Mouse (Mus musculus) intestine, embryonic 15.5 days (tissue): ENCODE measurements around the gene Coro1a. TPM values are rescaled to one million over a fixed set of nuclear protein-coding genes. Genes with fewer than 3 reads are reported as not detected.
A peak's percentile ranks its signal among the peaks of the same experiment; 100 is the strongest.

Experiments
- ATAC-seq: fragments of 200-750 bp; cut with Nextera tagmentation; 2 replicates; pipeline ENCODE4 v1.8.0; 2017; ENCODE audit warnings: moderate TSS enrichment, moderate library complexity
- H3K27ac ChIP-seq: fragments of 300-500 bp; sonication (generic); 2 replicates; pipeline ENCODE4 v1.5.1; 2015; ENCODE audit warnings: mild to moderate bottlenecking, inconsistent platforms
- H3K27me3 ChIP-seq: fragments of 300-500 bp; sonication (generic); replicated peaks from 2 replicates; pipeline ENCODE4 v1.6.1; 2015; ENCODE audit warnings: inconsistent platforms
- H3K36me3 ChIP-seq: fragments of 300-500 bp; sonication (generic); 2 replicates; pipeline ENCODE4 v1.6.1; 2015; ENCODE audit warnings: inconsistent platforms
- H3K4me1 ChIP-seq: fragments of 300-500 bp; sonication (generic); replicated peaks from 2 replicates; pipeline ENCODE4 v1.6.1; 2015; ENCODE audit warnings: inconsistent platforms
- H3K4me2 ChIP-seq: fragments of 300-500 bp; sonication (generic); replicated peaks from 2 replicates; pipeline ENCODE4 v1.6.1; 2015; ENCODE audit warnings: mild to moderate bottlenecking, inconsistent platforms
- H3K4me3 ChIP-seq: fragments of 300-500 bp; sonication (generic); replicated peaks from 2 replicates; pipeline ENCODE4 v1.5.1; 2015; ENCODE audit warnings: inconsistent platforms
- H3K9ac ChIP-seq: fragments of 300-500 bp; sonication (generic); 2 replicates; pipeline ENCODE4 v1.6.1; 2015; ENCODE audit warnings: inconsistent platforms
- H3K9me3 ChIP-seq: fragments of 300-500 bp; sonication (generic); 2 replicates; pipeline ENCODE4 v1.6.1; 2016; ENCODE audit warnings: inconsistent platforms
- WGBS: fragments of 180-500 bp; shearing (Covaris S2); methylation state at CpG from one replicate; pipeline ENCODE4 v1.1.7; 2015; 5-methylcytosine and 5-hydroxymethylcytosine counted together
- polyA plus RNA-seq: library from polyadenylated mRNA; unstranded; fragments of >200 nt; fragmentation: Nextera tagmentation; extraction: Ambion mirVana; gene quantifications from 2 replicates; pipeline ENCODE4 v1.2.1, GENCODE M21; 2015

The Coro1a gene
- polyA plus RNA-seq, 1 experiment from 2014 or later: 36.9 TPM

- H3K27ac ChIP-seq: peak within 1 kb of the TSS; percentile 30; the same call in 1 of the 2 replicates
- H3K27me3 ChIP-seq: no peaks in the 10 kb centered on the region
- H3K9me3 ChIP-seq: no peaks in the 10 kb centered on the region
- H3K9ac ChIP-seq: no peak within 1 kb of the TSS
- WGBS: 68% methylated on average over 1 of the region's 1 CpGs
- no peak within 1 kb of the TSS for H3K4me3 ChIP-seq
- peaks cover 12% of the 10 kb centered on the region for H3K36me3 ChIP-seq
- no peaks in the 10 kb centered on the region for H3K4me1 ChIP-seq
- ATAC-seq: no peak
- H3K4me2 ChIP-seq: no peak within 1 kb of the TSS
Measured at GRCm38 (mm10) chr7:126676207-126676606, 31.4 kb downstream of the Coro1a start, which contains the start of gene Sult1a1. Sult1a1 (minus strand) TSS chr7:126676432.

DNA sequence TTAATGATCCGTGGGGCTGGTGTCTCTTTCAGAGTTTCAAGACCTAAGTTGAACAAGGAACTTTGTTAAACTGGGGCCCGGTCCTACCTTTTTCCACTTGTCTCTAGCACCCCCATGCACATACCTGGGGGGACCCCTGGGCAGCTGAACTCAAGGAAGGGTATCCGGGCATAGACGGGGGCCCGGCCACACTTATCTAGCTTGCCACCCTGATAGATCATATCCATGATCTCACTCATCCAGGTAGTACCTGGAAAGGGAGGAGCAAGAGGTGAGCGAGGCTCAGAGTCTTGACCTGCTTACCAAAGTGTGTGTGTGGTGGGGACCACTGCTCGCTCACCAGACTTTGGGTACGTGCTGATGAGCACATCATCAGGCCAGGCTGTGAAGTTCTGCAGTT lies 32.5 kb downstream of the Coro1a start:
- H3K4me2 ChIP-seq: no peak overlapping the region
- peaks cover 14% of the 10 kb centered on the region for H3K36me3 ChIP-seq
- no peak overlapping the region for H3K27ac ChIP-seq
- no peak overlapping the region for H3K4me3 ChIP-seq
- no peaks in the 10 kb centered on the region for H3K27me3 ChIP-seq
- no peaks in the 10 kb centered on the region for H3K4me1 ChIP-seq
- H3K9ac ChIP-seq: no peak overlapping the region
- no peak for ATAC-seq
- no peaks in the 10 kb centered on the region for H3K9me3 ChIP-seq
- WGBS: 93% methylated on average over 8 of the region's 8 CpGs

GRCm38 (mm10) chr7:126672111-126672510 lies 35.5 kb downstream of the Coro1a start:
- Histone ChIP-seq H3K4me1 (0 out of 2 replicates have a peak, but pooled peaks cover 5% of the 10 kb centered on the region), H3K27me3 (no peaks in the 10 kb centered on the region), H3K36me3 (peaks cover 11% of the 10 kb centered on the region), H3K9ac (no peak overlapping the region), H3K27ac (no peak overlapping the region), H3K4me2 (no peak overlapping the region), H3K9me3 (no peaks in the 10 kb centered on the region), H3K4me3 (no peak overlapping the region)
- ATAC-seq: no peak
- WGBS: 94% methylated on average over 9 of the region's 9 CpGs

- 87% methylated on average over 3 of the region's 3 CpGs for WGBS
- no peak overlapping the region for H3K27ac ChIP-seq
- no peak overlapping the region for H3K9ac ChIP-seq
- no peak overlapping the region for H3K4me2 ChIP-seq
- ATAC-seq: no peak
- peaks cover 10% of the 10 kb centered on the region; the same call in 1 of the 2 replicates for H3K4me1 ChIP-seq
- H3K4me3 ChIP-seq: no peak overlapping the region
- no peaks in the 10 kb centered on the region for H3K27me3 ChIP-seq
- peaks cover 11% of the 10 kb centered on the region for H3K36me3 ChIP-seq
- no peaks in the 10 kb centered on the region for H3K9me3 ChIP-seq
Measured at GRCm38 (mm10) chr7:126670152-126670551, 37.4 kb downstream of the Coro1a start.

- H3K27ac ChIP-seq: peak overlapping the region; percentile 64
- H3K9ac ChIP-seq: no peak overlapping the region
- H3K4me2 ChIP-seq: no peak overlapping the region
- H3K4me3 ChIP-seq: no peak overlapping the region
- no peak for ATAC-seq
- no peaks in the 10 kb centered on the region for H3K9me3 ChIP-seq
- WGBS: 68% methylated on average over 5 of the region's 5 CpGs
- no peaks in the 10 kb centered on the region for H3K27me3 ChIP-seq
- peaks cover 22% of the 10 kb centered on the region for H3K4me1 ChIP-seq
- H3K36me3 ChIP-seq: peaks cover 11% of the 10 kb centered on the region
Measured at GRCm38 (mm10) chr7:126668452-126668851, 39.1 kb downstream of the Coro1a start.

DNA sequence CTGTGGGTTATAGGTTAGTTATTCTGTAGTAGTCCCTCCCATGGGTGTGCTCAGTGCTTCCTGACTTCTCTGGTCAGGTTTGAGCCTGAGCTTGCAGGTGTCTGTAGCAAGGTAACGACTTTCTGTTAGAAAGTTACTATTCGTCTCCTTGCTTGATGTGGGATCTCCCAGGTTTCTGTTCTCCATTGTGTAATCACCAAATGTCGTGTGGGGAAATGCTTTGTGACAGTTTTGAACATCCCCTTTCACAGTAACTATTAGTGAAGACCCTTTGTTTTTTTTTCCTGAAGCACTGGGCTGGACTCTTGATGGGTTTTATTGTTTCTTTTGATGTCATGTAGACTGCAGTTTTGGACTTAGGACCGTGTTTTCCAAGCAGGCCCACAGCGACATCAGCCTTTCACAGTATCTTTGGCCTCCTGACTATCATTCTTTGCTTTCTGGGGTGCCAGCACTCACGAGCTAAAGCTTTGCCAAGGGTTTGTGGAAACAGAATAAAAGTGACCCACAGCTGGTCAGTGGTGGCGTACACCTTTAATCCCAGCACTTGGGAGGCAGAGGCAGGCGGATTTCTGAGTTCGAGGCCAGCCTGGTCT lies 40.0 kb downstream of the Coro1a start:
- H3K36me3 ChIP-seq: peaks cover 11% of the 10 kb centered on the region
- H3K27ac ChIP-seq: peak overlapping the region; percentile 64; the same call in 1 of the 2 replicates
- ATAC-seq: peak; percentile 46
- WGBS: 74% methylated on average over 9 of the region's 9 CpGs
- no peak overlapping the region for H3K4me3 ChIP-seq
- no peaks in the 10 kb centered on the region for H3K27me3 ChIP-seq
- H3K9me3 ChIP-seq: no peaks in the 10 kb centered on the region
- no peak overlapping the region for H3K4me2 ChIP-seq
- H3K4me1 ChIP-seq: peaks cover 22% of the 10 kb centered on the region
- no peak overlapping the region for H3K9ac ChIP-seq

DNA sequence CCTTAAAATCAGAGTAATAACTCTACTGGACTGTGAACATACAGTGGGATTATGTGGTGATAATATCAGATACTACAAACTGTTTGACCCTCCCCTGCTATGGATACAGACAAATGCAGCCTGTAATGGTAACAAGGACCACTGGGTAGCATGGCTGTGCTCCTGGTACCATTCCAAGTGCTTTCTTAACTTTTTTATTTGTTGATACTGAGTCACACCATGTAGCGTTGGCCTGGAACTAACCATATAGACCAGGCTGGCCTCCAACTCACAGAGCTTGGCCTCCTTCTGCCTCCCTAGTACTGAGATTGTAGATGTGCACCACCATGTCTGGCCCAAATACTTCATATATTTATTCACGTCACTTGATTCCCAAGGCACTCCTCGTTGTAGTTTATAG lies 42.3 kb downstream of the Coro1a start:
- H3K9ac ChIP-seq: no peak overlapping the region
- whole genome bisulfite sequencing: 89% methylated on average over 3 of the region's 3 CpGs
- no peak overlapping the region for H3K4me2 ChIP-seq
- H3K9me3 ChIP-seq: no peaks in the 10 kb centered on the region
- H3K4me3 ChIP-seq: no peak overlapping the region
- H3K27ac ChIP-seq: no peak overlapping the region
- H3K36me3 ChIP-seq: peaks cover 5% of the 10 kb centered on the region; the same call in 1 of the 2 replicates
- no peaks in the 10 kb centered on the region for H3K27me3 ChIP-seq
- H3K4me1 ChIP-seq: peaks cover 22% of the 10 kb centered on the region
- no peak for ATAC-seq

DNA sequence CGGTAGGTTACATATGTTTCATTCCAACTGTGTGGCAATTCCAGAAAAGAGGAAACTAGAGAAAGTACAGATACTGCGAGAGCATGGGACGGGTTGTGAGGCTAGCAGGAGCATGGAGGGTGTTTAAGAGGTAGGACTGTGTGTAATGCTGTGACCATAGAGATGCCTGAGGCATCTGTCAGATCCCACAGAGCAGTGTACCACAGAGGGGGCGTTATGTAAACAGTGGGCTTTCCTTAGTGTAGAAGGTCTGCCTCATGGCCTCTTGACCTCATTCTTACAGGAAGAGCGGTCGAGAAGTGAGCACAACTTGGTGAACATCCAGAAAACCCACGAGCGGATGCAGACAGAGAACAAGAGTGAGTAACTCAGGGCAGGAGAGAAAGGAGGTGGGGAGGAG lies 43.9 kb downstream of the Coro1a start:
- Histone ChIP-seq H3K9me3 (no peaks in the 10 kb centered on the region), H3K4me2 (no peak overlapping the region), H3K4me3 (no peak overlapping the region), H3K36me3 (peaks cover 3% of the 10 kb centered on the region; the same call in 1 of the 2 replicates), H3K27me3 (no peaks in the 10 kb centered on the region), H3K4me1 (peaks cover 22% of the 10 kb centered on the region), H3K9ac (no peak overlapping the region), H3K27ac (0 out of 2 replicates have a peak overlapping the region, but pooled peaks have one; percentile 13)
- ATAC-seq: peak; percentile 29; the same call in 1 of the 2 replicates
- WGBS: 57% methylated on average over 8 of the region's 8 CpGs

- peaks cover 10% of the 10 kb centered on the region; the same call in 1 of the 2 replicates for H3K4me1 ChIP-seq
- H3K4me2 ChIP-seq: no peak overlapping the region
- no peaks in the 10 kb centered on the region for H3K9me3 ChIP-seq
- H3K27me3 ChIP-seq: no peaks in the 10 kb centered on the region
- H3K36me3 ChIP-seq: peaks cover 3% of the 10 kb centered on the region; the same call in 1 of the 2 replicates
- no peak overlapping the region for H3K4me3 ChIP-seq
- ATAC-seq: no peak
- 87% methylated on average over 3 of the region's 3 CpGs for WGBS
- no peak overlapping the region for H3K27ac ChIP-seq
- H3K9ac ChIP-seq: no peak overlapping the region
Measured at GRCm38 (mm10) chr7:126659771-126660170, 47.8 kb downstream of the Coro1a start.

DNA sequence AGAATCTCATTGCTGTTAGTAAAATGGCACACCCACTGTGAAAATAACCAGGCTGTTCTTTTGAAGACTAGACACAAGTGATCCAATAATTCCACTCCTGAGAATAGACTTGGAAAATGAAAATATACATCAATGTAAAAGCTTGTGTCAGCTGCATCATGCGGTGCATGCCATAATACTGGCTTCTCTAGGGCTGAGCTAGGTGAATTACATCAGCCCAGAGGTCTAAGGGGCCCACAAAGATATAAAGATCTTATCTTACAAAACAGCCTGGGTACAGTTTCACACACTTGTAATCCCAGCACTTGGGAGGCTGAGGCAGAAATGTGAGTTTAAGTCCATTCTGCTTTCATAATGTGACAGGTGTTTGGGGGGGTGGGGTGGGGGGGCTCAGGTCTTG lies 50.1 kb downstream of the Coro1a start:
- H3K27ac ChIP-seq: no peak overlapping the region
- WGBS: 74% methylated on average over 1 of the region's 1 CpGs
- 0 out of 2 replicates have a peak, but pooled peaks have one; percentile 45 for ATAC-seq

DNA sequence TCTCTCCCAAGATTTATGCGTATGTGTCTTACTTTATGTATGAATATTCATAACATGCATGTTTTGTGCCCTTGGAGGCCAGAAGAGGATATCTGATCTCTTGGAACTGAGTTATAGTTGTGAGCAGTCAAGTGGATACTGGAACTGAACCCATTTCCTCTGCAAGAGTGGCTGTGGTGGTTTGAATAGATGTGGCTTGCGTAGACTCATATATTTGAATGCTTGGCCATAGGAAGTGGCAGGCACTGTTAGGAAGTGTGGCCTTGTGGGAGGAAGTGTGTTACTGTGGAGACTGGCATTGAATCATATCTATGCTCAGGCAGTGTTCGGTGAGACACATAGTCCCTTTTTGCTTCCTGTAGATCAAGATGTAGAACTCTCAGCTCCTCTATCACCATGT lies 51.9 kb downstream of the Coro1a start:
- 93% methylated on average over 3 of the region's 3 CpGs for WGBS
- Histone ChIP-seq H3K36me3 (no peaks in the 10 kb centered on the region), H3K9ac (no peak overlapping the region), H3K27ac (no peak overlapping the region), H3K4me1 (peaks cover 5% of the 10 kb centered on the region; the same call in 1 of the 2 replicates), H3K9me3 (no peaks in the 10 kb centered on the region), H3K27me3 (no peaks in the 10 kb centered on the region), H3K4me2 (no peak overlapping the region), H3K4me3 (no peak overlapping the region)
- no peak for ATAC-seq

More for the DNA sequence above, 50.1 kb downstream of the Coro1a start:
- Histone ChIP-seq H3K9me3 (no peaks in the 10 kb centered on the region), H3K4me2 (no peak overlapping the region), H3K4me1 (no peaks in the 10 kb centered on the region), H3K27me3 (no peaks in the 10 kb centered on the region), H3K9ac (no peak overlapping the region), H3K36me3 (peaks cover 3% of the 10 kb centered on the region; the same call in 1 of the 2 replicates), H3K4me3 (no peak overlapping the region)

- Histone ChIP-seq H3K27me3 (no peaks in the 10 kb centered on the region), H3K4me3 (no peak overlapping the region), H3K27ac (no peak overlapping the region), H3K9ac (no peak overlapping the region), H3K4me2 (no peak overlapping the region), H3K9me3 (no peaks in the 10 kb centered on the region), H3K4me1 (peaks cover 13% of the 10 kb centered on the region), H3K36me3 (no peaks in the 10 kb centered on the region)
- no peak for ATAC-seq
- 84% methylated on average over 2 of the region's 2 CpGs for WGBS
Measured at GRCm38 (mm10) chr7:126653991-126654390, 53.6 kb downstream of the Coro1a start.

GRCm38 (mm10) chr7:126650852-126651251 lies 56.7 kb downstream of the Coro1a start:
- Histone ChIP-seq H3K4me2 (no peak overlapping the region), H3K4me1 (peaks cover 18% of the 10 kb centered on the region), H3K9ac (no peak overlapping the region), H3K36me3 (no peaks in the 10 kb centered on the region), H3K27ac (no peak overlapping the region), H3K27me3 (no peaks in the 10 kb centered on the region), H3K9me3 (no peaks in the 10 kb centered on the region), H3K4me3 (no peak overlapping the region)
- 39% methylated on average over 2 of the region's 2 CpGs for WGBS
- ATAC-seq: peak; percentile 79
